Mouse (Mus musculus): Measurements from ENCODE around the gene Rai1. TPM values are rescaled to one million over a fixed set of nuclear protein-coding genes. Genes with fewer than 3 reads are reported as not detected.
A peak's percentile ranks its signal among the peaks of the same experiment; 100 is the strongest.

Rai1 gene
- total and polyA plus RNA-seq, 3 experiments: 26.3 to 101 (median 56.7) TPM

- TF ChIP-seq BHLHE40 (IDR thresholded peaks at IDR 0.05; ENCODE audit: borderline replicate concordance, low read depth, low read length) (no peak), SIN3A (IDR thresholded peaks at IDR 0.05; ENCODE audit: low read length) (peak; percentile 1; the same call in 1 of the 2 replicates), ZC3H11A (IDR thresholded peaks at IDR 0.05; ENCODE audit: low read depth, low read length) (no peak), ZMIZ1 (IDR thresholded peaks at IDR 0.05; ENCODE audit: low read depth, low read length) (no peak), E2F4 (IDR thresholded peaks at IDR 0.05; ENCODE audit: borderline replicate concordance, low read depth, low read length) (no peak), POLR2AphosphoS2 (IDR thresholded peaks at IDR 0.05; ENCODE audit: low read length) (no peak), RCOR1 (IDR thresholded peaks at IDR 0.05; ENCODE audit: low read depth, low read length) (no peak), MYC (IDR thresholded peaks at IDR 0.05; ENCODE audit: low read depth, low read length) (no peak), TCF12 (IDR thresholded peaks at IDR 0.05; ENCODE audit: low read depth, low read length) (peak; percentile 73), POLR2AphosphoS5 (IDR thresholded peaks at IDR 0.05; ENCODE audit: borderline replicate concordance, low read depth, low read length) (no peak)
These were observed 1.8 kb downstream of the Rai1 start (continued) for GRCm38 (mm10) chr11:60106543-60107110.

GRCm38 (mm10) chr11:60107449-60107848 is 2.6 kb downstream of the Rai1 start:
- Histone ChIP-seq H3K27ac (ENCODE audit: control insufficient read depth, low read depth, low read length) (no peak overlapping the region; the same call in 1 of the 2 replicates), H3K9me3 (replicated peaks; ENCODE audit: insufficient read depth, low read length) (no peaks in the 10 kb centered on the region), H3K79me2 (ENCODE audit: control insufficient read depth, insufficient read depth, low read length, poor library complexity) (peaks cover 75% of the 10 kb centered on the region), H3K4me3 (ENCODE audit: control insufficient read depth in 1 of 2, insufficient read depth in 1 of 2, low read depth in 2 of 2, low read length in 2 of 2) (no peak overlapping the region), H3K27me3 (ENCODE audit: control insufficient read depth in 1 of 2, insufficient read depth in 2 of 2, low read length in 2 of 2) (no peaks in the 10 kb centered on the region), H3K36me3 (ENCODE audit: control insufficient read depth in 1 of 2, insufficient read depth in 2 of 2, low read length in 2 of 2) (peaks cover 0 to 64% of the 10 kb centered on the region in 2 experiments; a peak in 3 of 4 replicates), H3K4me1 (ENCODE audit: control insufficient read depth in 1 of 2, insufficient read depth in 2 of 2, low read length in 2 of 2) (peaks cover 29 to 62% of the 10 kb centered on the region in 2 experiments), H3K9ac (ENCODE audit: control insufficient read depth, low read depth, low read length, poor library complexity, severe bottlenecking) (no peak overlapping the region)
- TF ChIP-seq SMC3 (IDR thresholded peaks at IDR 0.05; ENCODE audit: low read depth, low read length): no peak
- no peak for TF ChIP-seq CTCF (IDR thresholded peaks at IDR 0.05 in 2 of 3, conservative IDR thresholded peaks at IDR 0.05 in 1 of 3; ENCODE audit: control insufficient read depth in 1 of 3, insufficient read depth in 1 of 3, low read depth in 2 of 3, low read length in 3 of 3, poor library complexity in 1 of 3, severe bottlenecking in 1 of 3)
- TF ChIP-seq MYB (IDR thresholded peaks at IDR 0.05; ENCODE audit: low read depth, low read length): no peak
- TF ChIP-seq POLR2A (IDR thresholded peaks at IDR 0.05; ENCODE audit: control insufficient read depth in 1 of 2, insufficient read depth in 1 of 2, low read depth in 1 of 2, low read length in 2 of 2, poor library complexity in 1 of 2): 0 out of 4 replicates have a peak, but pooled peaks of 1 of the 2 experiments have one; percentile 5
- TF ChIP-seq KAT2A (conservative IDR thresholded peaks at IDR 0.05; ENCODE audit: low read depth, low read length): no peak
- no peak for TF ChIP-seq SIN3A (IDR thresholded peaks at IDR 0.05; ENCODE audit: low read length)
- no peak for TF ChIP-seq POLR2AphosphoS2 (IDR thresholded peaks at IDR 0.05; ENCODE audit: low read length)
- DNase-seq (ENCODE audit: low read depth, low spot score): no peak

- peak; percentile 69 for DNase-seq (ENCODE audit: low read depth, low spot score)
- TF ChIP-seq RCOR1 (IDR thresholded peaks at IDR 0.05; ENCODE audit: low read depth, low read length) (no peak), EP300 (IDR thresholded peaks at IDR 0.05; ENCODE audit: low read depth in 1 of 2, low read length in 2 of 2) (peak; percentile 25 to 39; a peak in 3 of 4 replicates), POLR2A (IDR thresholded peaks at IDR 0.05; ENCODE audit: control insufficient read depth in 1 of 2, insufficient read depth in 1 of 2, low read depth in 1 of 2, low read length in 2 of 2, poor library complexity in 1 of 2) (no peak), MEF2A (IDR thresholded peaks at IDR 0.05; ENCODE audit: extremely low read depth, insufficient replicate concordance, low read depth, low read length, poor library complexity, severe bottlenecking) (no peak), JUND (IDR thresholded peaks at IDR 0.05; ENCODE audit: low read depth, low read length) (peak; percentile 70; the same call in 1 of the 2 replicates), E2F4 (IDR thresholded peaks at IDR 0.05; ENCODE audit: borderline replicate concordance, low read depth, low read length) (no peak), CHD1 (IDR thresholded peaks at IDR 0.05; ENCODE audit: low read depth, low read length) (no peak), ETS1 (IDR thresholded peaks at IDR 0.05; ENCODE audit: low read depth, low read length) (peak; percentile 72)
- Histone ChIP-seq H3K9ac (ENCODE audit: control insufficient read depth, low read depth, low read length, poor library complexity, severe bottlenecking) (no peak overlapping the region; the same call in 1 of the 2 replicates), H3K79me2 (ENCODE audit: control insufficient read depth, insufficient read depth, low read length, poor library complexity) (peaks cover 87% of the 10 kb centered on the region), H3K4me3 (ENCODE audit: control insufficient read depth in 1 of 2, insufficient read depth in 1 of 2, low read depth in 2 of 2, low read length in 2 of 2) (no peak overlapping the region), H3K4me1 (ENCODE audit: control insufficient read depth in 1 of 2, insufficient read depth in 2 of 2, low read length in 2 of 2) (peaks cover 33 to 64% of the 10 kb centered on the region in 2 experiments), H3K27me3 (ENCODE audit: control insufficient read depth in 1 of 2, insufficient read depth in 2 of 2, low read length in 2 of 2) (no peaks in the 10 kb centered on the region), H3K36me3 (ENCODE audit: control insufficient read depth in 1 of 2, insufficient read depth in 2 of 2, low read length in 2 of 2) (peaks cover 0 to 69% of the 10 kb centered on the region in 2 experiments; a peak in 3 of 4 replicates), H3K27ac (ENCODE audit: control insufficient read depth, low read depth, low read length) (no peak overlapping the region), H3K9me3 (replicated peaks; ENCODE audit: insufficient read depth, low read length) (no peaks in the 10 kb centered on the region)
These were observed 3.9 kb downstream of the Rai1 start for GRCm38 (mm10) chr11:60108631-60109172.

Data from MEL (cell line).